Mouse (Mus musculus) gastrocnemius, postnatal 36 days (tissue): Measurements from ENCODE around the gene Mrgprd. TPM values are rescaled to one million over a fixed set of nuclear protein-coding genes. Genes with fewer than 3 reads are reported as not detected.
A peak's percentile ranks its signal among the peaks of the same experiment; 100 is the strongest.

Experiments
- DNase-seq, 2 experiments: peaks; one replicate each; pipeline ENCODE4 v3.0.0; 2022
- intact Hi-C: fragments of 180-260 bp; cut with DNase I; formaldehyde crosslinking; loops from one replicate; pipeline ENCODE4 v1.15.1; 2025
- total RNA-seq, 2 experiments: library from RNA; stranded (reverse); gene quantifications; 2 replicates each; pipeline ENCODE4 v1.2.3; 2021

The Mrgprd gene
- total RNA-seq, 2 experiments from 2014 or later, result not detected

- intact Hi-C loops, result no loop called here
- DNase-seq, result peak; percentile 54 to 56
These were observed 13.2 kb upstream of the Mrgprd start for GRCm38 (mm10) chr7:145301341-145302005.

GRCm38 (mm10) chr7:145302488-145303285 is 11.9 kb upstream of the Mrgprd start:
- DNase-seq, result peak; percentile 58 to 66
- intact Hi-C loops, result no loop called here

GRCm38 (mm10) chr7:145304153-145304552 is 10.5 kb upstream of the Mrgprd start:
- DNase-seq, result no peak
- intact Hi-C loops, result no loop called here

GRCm38 (mm10) chr7:145307636-145308035 is 7.0 kb upstream of the Mrgprd start:
- DNase-seq, result no peak
- intact Hi-C loops, result no loop called here

GRCm38 (mm10) chr7:145308061-145308675 is 6.5 kb upstream of the Mrgprd start:
- intact Hi-C loops, result no loop called here
- no peak for DNase-seq

- DNase-seq, result no peak
- intact Hi-C loops, result no loop called here
These were observed 5.8 kb upstream of the Mrgprd start for GRCm38 (mm10) chr7:145308866-145309265.

- intact Hi-C loops, result no loop called here
- DNase-seq, result no peak
These were observed 4.8 kb upstream of the Mrgprd start for GRCm38 (mm10) chr7:145309877-145310276.

GRCm38 (mm10) chr7:145310526-145310925 is 4.1 kb upstream of the Mrgprd start:
- intact Hi-C loops, result no loop called here
- DNase-seq, result no peak

- no peak for DNase-seq
- intact Hi-C loops, result no loop called here
These were observed 2.5 kb upstream of the Mrgprd start for GRCm38 (mm10) chr7:145312137-145312536.

GRCm38 (mm10) chr7:145317522-145317921 is 2.9 kb downstream of the Mrgprd start:
- no peak for DNase-seq
- intact Hi-C loops, result no loop called here

GRCm38 (mm10) chr7:145319481-145319880 is 4.8 kb downstream of the Mrgprd start:
- DNase-seq, result no peak
- intact Hi-C loops, result no loop called here

- no peak for DNase-seq
- intact Hi-C loops, result no loop called here
These were observed 9.0 kb downstream of the Mrgprd start for GRCm38 (mm10) chr7:145323607-145324006.

GRCm38 (mm10) chr7:145325697-145326096 is 11.1 kb downstream of the Mrgprd start:
- DNase-seq, result no peak
- intact Hi-C loops, result no loop called here

GRCm38 (mm10) chr7:145329982-145330381 is 15.3 kb downstream of the Mrgprd start:
- intact Hi-C loops, result no loop called here
- DNase-seq, result no peak

- no peak for DNase-seq
These were observed 16.0 kb downstream of the Mrgprd start for GRCm38 (mm10) chr7:145330641-145331040.

GRCm38 (mm10) chr7:145332376-145333041 is 17.9 kb downstream of the Mrgprd start:
- intact Hi-C loops, result no loop called here
- no peak for DNase-seq

More at GRCm38 (mm10) chr7:145330641-145331040, 16.0 kb downstream of the Mrgprd start:
- intact Hi-C loops, result no loop called here

- intact Hi-C loops, result no loop called here
- no peak for DNase-seq
These were observed 19.3 kb downstream of the Mrgprd start for GRCm38 (mm10) chr7:145333936-145334335.

- no peak for DNase-seq
- intact Hi-C loops, result no loop called here
These were observed 19.9 kb downstream of the Mrgprd start for GRCm38 (mm10) chr7:145334428-145335027.

- no peak for DNase-seq
- intact Hi-C loops, result no loop called here
These were observed 20.6 kb downstream of the Mrgprd start for GRCm38 (mm10) chr7:145335199-145335598.

GRCm38 (mm10) chr7:145335616-145336332 is 21.1 kb downstream of the Mrgprd start:
- intact Hi-C loops, result no loop called here

More at GRCm38 (mm10) chr7:145335616-145336332, 21.1 kb downstream of the Mrgprd start:
- no peak for DNase-seq
